Mouse (Mus musculus) midbrain, embryonic 13.5 days (tissue): ENCODE measurements around the gene Rnls. TPM values are rescaled to one million over a fixed set of nuclear protein-coding genes. Genes with fewer than 3 reads are reported as not detected.

Experiments
- ATAC-seq: fragments of 200-750 bp; cut with Nextera tagmentation; 2 replicates; pipeline ENCODE4 v1.8.0; 2017; ENCODE audit warnings: mild to moderate bottlenecking, moderate TSS enrichment, moderate library complexity
- H3K27ac ChIP-seq: fragments of 300-500 bp; sonication (generic); 2 replicates; pipeline ENCODE4 v1.5.1; 2015; ENCODE audit warnings: inconsistent platforms, mild to moderate bottlenecking, moderate library complexity
- H3K27me3 ChIP-seq: fragments of 300-500 bp; sonication (generic); 2 replicates; pipeline ENCODE4 v1.6.1; 2015; ENCODE audit warnings: mild to moderate bottlenecking, inconsistent platforms
- H3K36me3 ChIP-seq: fragments of 300-500 bp; sonication (generic); 2 replicates; pipeline ENCODE4 v1.6.1; 2015; ENCODE audit warnings: mild to moderate bottlenecking, inconsistent platforms
- H3K4me1 ChIP-seq: fragments of 300-500 bp; sonication (generic); replicated peaks from 2 replicates; pipeline ENCODE4 v1.6.1; 2015; ENCODE audit warnings: inconsistent platforms
- H3K4me2 ChIP-seq: fragments of 300-500 bp; sonication (generic); replicated peaks from 2 replicates; pipeline ENCODE4 v1.6.1; 2015; ENCODE audit warnings: moderate library complexity, mild to moderate bottlenecking, inconsistent platforms
- H3K4me3 ChIP-seq: fragments of 300-500 bp; sonication (generic); replicated peaks from 2 replicates; pipeline ENCODE4 v1.5.1; 2015; ENCODE audit warnings: mild to moderate bottlenecking, inconsistent platforms
- H3K9ac ChIP-seq: fragments of 300-500 bp; sonication (generic); replicated peaks from 2 replicates; pipeline ENCODE4 v1.6.1; 2015; ENCODE audit warnings: mild to moderate bottlenecking, inconsistent platforms
- H3K9me3 ChIP-seq: fragments of 300-500 bp; sonication (generic); 2 replicates; pipeline ENCODE4 v1.6.1; 2016; ENCODE audit warnings: mild to moderate bottlenecking, inconsistent platforms
- WGBS: fragments of 180-500 bp; shearing (Covaris S2); methylation state at CpG from one replicate; pipeline ENCODE4 v1.1.7; 2015; 5-methylcytosine and 5-hydroxymethylcytosine counted together
- polyA plus RNA-seq: library from polyadenylated mRNA; unstranded; fragments of >200 nt; fragmentation: Nextera tagmentation; extraction: Ambion mirVana; gene quantifications from 2 replicates; pipeline ENCODE4 v1.2.1, GENCODE M21; 2015

The Rnls gene
- polyA plus RNA-seq, 1 experiment from 2014 or later: 10.2 TPM

- ATAC-seq: peak; percentile 40; the same call in 1 of the 2 replicates
- Histone ChIP-seq H3K4me3 (no peak overlapping the region), H3K9ac (0 out of 2 replicates have a peak overlapping the region, but pooled peaks have one; percentile 32), H3K36me3 (no peaks in the 10 kb centered on the region), H3K4me2 (peak overlapping the region; percentile 6; the same call in 1 of the 2 replicates), H3K27me3 (no peaks in the 10 kb centered on the region), H3K4me1 (peaks cover 26% of the 10 kb centered on the region), H3K9me3 (no peaks in the 10 kb centered on the region), H3K27ac (no peak overlapping the region)
- 19% methylated on average over 12 of the region's 12 CpGs for WGBS
Observed at GRCm38 (mm10) chr19:33222595-33223223, 169.4 kb downstream of the Rnls start.

- Histone ChIP-seq H3K9ac (no peak overlapping the region), H3K4me3 (no peak overlapping the region), H3K36me3 (no peaks in the 10 kb centered on the region), H3K27ac (no peak overlapping the region), H3K4me2 (no peak overlapping the region), H3K27me3 (no peaks in the 10 kb centered on the region), H3K9me3 (no peaks in the 10 kb centered on the region), H3K4me1 (peaks cover 6% of the 10 kb centered on the region)
- ATAC-seq: no peak
- WGBS: 96% methylated on average over 6 of the region's 6 CpGs
Observed at GRCm38 (mm10) chr19:33217791-33218300, 174.2 kb downstream of the Rnls start.

DNA sequence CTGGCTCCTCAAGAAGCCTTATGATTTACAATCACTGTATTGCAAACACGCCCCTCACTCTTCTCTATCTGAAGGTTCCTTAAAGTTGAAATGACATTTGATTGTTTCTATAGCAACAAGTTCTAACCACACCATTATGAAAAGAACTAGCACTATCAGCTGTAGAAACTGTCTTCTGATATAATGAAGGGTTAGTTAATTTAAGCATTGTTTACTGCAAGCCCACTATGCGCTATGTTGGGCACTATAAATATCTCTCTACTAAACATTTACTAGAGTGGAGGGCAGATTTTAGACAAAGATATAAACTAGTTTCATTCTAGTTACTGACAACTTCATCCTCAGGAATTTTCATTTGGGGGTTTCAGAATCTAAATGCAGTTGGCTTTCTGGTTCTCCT lies 182.4 kb downstream of the Rnls start:
- no peak overlapping the region for H3K9ac ChIP-seq
- WGBS: 89% methylated on average over 2 of the region's 2 CpGs
- no peak overlapping the region for H3K4me2 ChIP-seq
- H3K27ac ChIP-seq: no peak overlapping the region
- H3K27me3 ChIP-seq: no peaks in the 10 kb centered on the region
- no peak overlapping the region for H3K4me3 ChIP-seq
- ATAC-seq: no peak
- no peaks in the 10 kb centered on the region for H3K9me3 ChIP-seq
- no peaks in the 10 kb centered on the region for H3K36me3 ChIP-seq
- no peaks in the 10 kb centered on the region for H3K4me1 ChIP-seq

- 90% methylated on average over 1 of the region's 1 CpGs for WGBS
- Histone ChIP-seq H3K4me1 (no peaks in the 10 kb centered on the region), H3K4me2 (no peak overlapping the region), H3K27ac (no peak overlapping the region), H3K36me3 (no peaks in the 10 kb centered on the region), H3K27me3 (no peaks in the 10 kb centered on the region), H3K9ac (no peak overlapping the region), H3K9me3 (no peaks in the 10 kb centered on the region), H3K4me3 (no peak overlapping the region)
- ATAC-seq: no peak
Observed at GRCm38 (mm10) chr19:33207991-33208390, 184.1 kb downstream of the Rnls start.

- WGBS: 87% methylated on average over 2 of the region's 2 CpGs
- ATAC-seq: no peak
Observed at GRCm38 (mm10) chr19:33205389-33205788, 186.7 kb downstream of the Rnls start.

GRCm38 (mm10) chr19:33202422-33202821 lies 189.7 kb downstream of the Rnls start:
- no peaks in the 10 kb centered on the region for H3K27me3 ChIP-seq
- no peaks in the 10 kb centered on the region for H3K9me3 ChIP-seq
- no peak for ATAC-seq
- 87% methylated on average over 6 of the region's 6 CpGs for WGBS
- no peak overlapping the region for H3K4me2 ChIP-seq
- no peaks in the 10 kb centered on the region for H3K4me1 ChIP-seq
- H3K9ac ChIP-seq: no peak overlapping the region
- no peak overlapping the region for H3K27ac ChIP-seq
- H3K36me3 ChIP-seq: no peaks in the 10 kb centered on the region
- no peak overlapping the region for H3K4me3 ChIP-seq

More at GRCm38 (mm10) chr19:33205389-33205788, 186.7 kb downstream of the Rnls start:
- Histone ChIP-seq H3K27ac (no peak overlapping the region), H3K4me2 (no peak overlapping the region), H3K9ac (no peak overlapping the region), H3K4me1 (no peaks in the 10 kb centered on the region), H3K36me3 (no peaks in the 10 kb centered on the region), H3K27me3 (no peaks in the 10 kb centered on the region), H3K4me3 (no peak overlapping the region), H3K9me3 (no peaks in the 10 kb centered on the region)

DNA sequence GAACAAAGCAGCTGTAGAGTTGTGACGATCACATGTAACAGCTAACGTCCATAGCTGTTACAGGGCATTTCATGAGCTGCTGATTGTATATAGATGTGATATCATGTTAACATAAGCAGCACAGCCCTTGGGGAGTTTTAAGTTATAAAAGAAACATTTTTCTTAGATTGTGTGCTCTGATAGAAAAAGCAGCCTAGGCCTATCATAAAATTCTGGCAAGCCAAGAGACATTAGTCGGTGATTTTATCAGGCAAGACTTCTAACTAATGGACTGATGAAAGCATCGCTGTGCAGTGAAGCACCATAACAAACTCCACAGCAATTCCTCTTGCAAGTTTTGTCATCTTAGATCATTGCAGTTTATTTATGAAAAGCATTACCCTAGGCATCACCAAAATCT lies 190.9 kb downstream of the Rnls start:
- Histone ChIP-seq H3K27me3 (no peaks in the 10 kb centered on the region), H3K27ac (no peak overlapping the region), H3K4me3 (no peak overlapping the region), H3K36me3 (no peaks in the 10 kb centered on the region), H3K9ac (no peak overlapping the region), H3K4me2 (no peak overlapping the region), H3K9me3 (no peaks in the 10 kb centered on the region), H3K4me1 (no peaks in the 10 kb centered on the region)
- WGBS: 84% methylated on average over 4 of the region's 4 CpGs
- no peak for ATAC-seq

- H3K4me1 ChIP-seq: no peaks in the 10 kb centered on the region
- no peak overlapping the region for H3K4me2 ChIP-seq
- H3K27me3 ChIP-seq: no peaks in the 10 kb centered on the region
- no peaks in the 10 kb centered on the region for H3K36me3 ChIP-seq
- H3K4me3 ChIP-seq: no peak overlapping the region
- no peak overlapping the region for H3K9ac ChIP-seq
- H3K27ac ChIP-seq: no peak overlapping the region
- no peak for ATAC-seq
- WGBS: 66% methylated on average over 2 of the region's 2 CpGs
- H3K9me3 ChIP-seq: no peaks in the 10 kb centered on the region
Observed at GRCm38 (mm10) chr19:33192064-33192463, 200.0 kb downstream of the Rnls start.

GRCm38 (mm10) chr19:33188766-33189165 lies 203.3 kb downstream of the Rnls start:
- ATAC-seq: no peak
- Histone ChIP-seq H3K9ac (no peak overlapping the region), H3K4me1 (no peaks in the 10 kb centered on the region), H3K9me3 (no peaks in the 10 kb centered on the region), H3K4me3 (no peak overlapping the region), H3K36me3 (no peaks in the 10 kb centered on the region), H3K27me3 (no peaks in the 10 kb centered on the region), H3K4me2 (no peak overlapping the region), H3K27ac (no peak overlapping the region)
- WGBS: 88% methylated on average over 1 of the region's 1 CpGs

GRCm38 (mm10) chr19:33179595-33179994 lies 212.5 kb downstream of the Rnls start:
- ATAC-seq: no peak
- 63% methylated on average over 5 of the region's 5 CpGs for WGBS

GRCm38 (mm10) chr19:33178866-33179265 lies 213.2 kb downstream of the Rnls start:
- WGBS: 39% methylated on average over 3 of the region's 3 CpGs
- no peak overlapping the region for H3K9ac ChIP-seq

More at GRCm38 (mm10) chr19:33179595-33179994, 212.5 kb downstream of the Rnls start:
- no peaks in the 10 kb centered on the region for H3K9me3 ChIP-seq
- no peak overlapping the region for H3K4me3 ChIP-seq
- H3K27me3 ChIP-seq: no peaks in the 10 kb centered on the region
- H3K4me1 ChIP-seq: no peaks in the 10 kb centered on the region
- no peak overlapping the region for H3K4me2 ChIP-seq
- no peaks in the 10 kb centered on the region for H3K36me3 ChIP-seq
- H3K9ac ChIP-seq: no peak overlapping the region
- no peak overlapping the region for H3K27ac ChIP-seq

DNA sequence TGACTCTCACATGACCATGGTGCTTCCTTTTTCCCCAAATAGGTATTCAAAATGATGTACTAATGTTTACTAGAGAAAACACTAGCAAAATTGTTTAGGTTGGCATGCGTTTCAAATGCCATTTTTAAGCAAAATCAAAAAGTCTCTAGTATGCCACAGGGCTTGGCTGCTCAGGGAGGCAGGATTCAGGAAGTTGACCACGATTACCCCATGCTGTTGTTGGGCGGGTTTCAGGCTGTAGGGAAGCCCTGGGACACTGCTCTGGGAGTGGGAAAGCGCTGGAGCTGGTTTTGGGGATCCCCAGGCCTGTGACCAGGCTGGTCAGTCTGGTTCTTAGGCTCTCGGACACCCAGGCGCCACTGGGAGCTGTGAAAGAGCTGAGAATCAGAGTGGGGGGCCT lies 213.7 kb downstream of the Rnls start:
- no peaks in the 10 kb centered on the region for H3K36me3 ChIP-seq
- H3K4me2 ChIP-seq: no peak overlapping the region
- 47% methylated on average over 6 of the region's 6 CpGs for whole genome bisulfite sequencing
- H3K9ac ChIP-seq: no peak overlapping the region
- no peaks in the 10 kb centered on the region for H3K27me3 ChIP-seq
- H3K27ac ChIP-seq: no peak overlapping the region
- H3K4me1 ChIP-seq: no peaks in the 10 kb centered on the region
- ATAC-seq: no peak
- no peak overlapping the region for H3K4me3 ChIP-seq
- no peaks in the 10 kb centered on the region for H3K9me3 ChIP-seq

More at GRCm38 (mm10) chr19:33178866-33179265, 213.2 kb downstream of the Rnls start:
- H3K27ac ChIP-seq: no peak overlapping the region
- no peaks in the 10 kb centered on the region for H3K9me3 ChIP-seq
- no peak overlapping the region for H3K4me3 ChIP-seq
- no peaks in the 10 kb centered on the region for H3K27me3 ChIP-seq
- H3K36me3 ChIP-seq: no peaks in the 10 kb centered on the region
- no peak overlapping the region for H3K4me2 ChIP-seq
- no peaks in the 10 kb centered on the region for H3K4me1 ChIP-seq
- ATAC-seq: no peak

DNA sequence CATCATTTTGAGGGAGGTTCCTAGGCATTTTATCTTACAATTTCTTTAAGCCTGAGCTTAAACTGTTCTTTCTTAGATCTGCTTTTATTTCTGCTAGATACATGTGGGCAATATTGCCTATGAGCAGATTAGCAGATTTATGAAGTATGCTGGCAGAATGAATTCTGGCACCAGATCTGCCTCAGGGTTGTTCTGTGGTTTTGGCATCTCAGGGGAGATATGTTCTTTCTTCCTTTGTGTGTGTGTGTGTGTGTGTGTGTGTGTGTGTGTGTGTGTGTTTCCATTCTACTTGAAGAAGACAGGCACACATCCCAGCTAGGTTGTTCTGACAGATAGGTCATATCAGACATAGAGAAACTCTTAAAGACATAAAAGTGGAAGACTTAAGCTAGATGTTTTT lies 218.1 kb downstream of the Rnls start:
- no peaks in the 10 kb centered on the region for H3K9me3 ChIP-seq
- H3K27ac ChIP-seq: no peak overlapping the region
- H3K4me2 ChIP-seq: no peak overlapping the region
- no peaks in the 10 kb centered on the region for H3K4me1 ChIP-seq
- H3K36me3 ChIP-seq: no peaks in the 10 kb centered on the region
- no peak overlapping the region for H3K4me3 ChIP-seq
- no peak for ATAC-seq
- H3K9ac ChIP-seq: no peak overlapping the region
- H3K27me3 ChIP-seq: no peaks in the 10 kb centered on the region
